Mouse (Mus musculus): ENCODE data around the gene Magohb.
A peak's percentile ranks its signal among the peaks of the same experiment; 100 is the strongest.
"Not testable (repeated sequence)": the region's sequence is repeated elsewhere in the genome, so short reads cannot be mapped to it uniquely, and the experiment has no call there.

The Magohb gene

GRCm38 (mm10) chr6:131292991-131293788 lies at the start of gene Magohb:
Gene Magohb (minus strand): TSS chr6:131293244.
- DNase-seq, result peak; percentile 93

- no peak for DNase-seq
Observed at GRCm38 (mm10) chr6:131340082-131340481, 47.0 kb upstream of the Magohb start.

DNA sequence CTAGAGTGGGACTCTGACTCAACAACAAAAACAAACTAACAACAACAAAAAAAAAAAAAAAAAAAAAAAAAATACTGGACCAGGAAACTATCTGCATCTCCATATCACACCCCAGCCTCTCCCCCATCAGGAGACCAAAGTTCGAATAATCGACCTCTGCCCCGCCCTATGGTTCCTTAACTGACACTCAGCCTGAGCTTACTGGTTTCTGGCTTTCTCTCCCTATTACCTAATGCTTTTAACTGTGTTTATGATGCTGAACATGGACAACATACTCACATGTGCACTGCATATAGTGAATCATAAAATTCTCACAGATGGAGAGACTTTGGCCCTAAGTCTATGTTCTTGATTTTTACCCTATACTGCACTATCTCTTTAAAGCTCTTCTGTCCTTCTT lies 46.3 kb upstream of the Magohb start:
- DNase-seq, result no peak

- DNase-seq, result no peak
Observed at GRCm38 (mm10) chr6:131338787-131339186, 45.7 kb upstream of the Magohb start.

GRCm38 (mm10) chr6:131327076-131327475 lies 34.0 kb upstream of the Magohb start:
- DNase-seq, result no peak

DNA sequence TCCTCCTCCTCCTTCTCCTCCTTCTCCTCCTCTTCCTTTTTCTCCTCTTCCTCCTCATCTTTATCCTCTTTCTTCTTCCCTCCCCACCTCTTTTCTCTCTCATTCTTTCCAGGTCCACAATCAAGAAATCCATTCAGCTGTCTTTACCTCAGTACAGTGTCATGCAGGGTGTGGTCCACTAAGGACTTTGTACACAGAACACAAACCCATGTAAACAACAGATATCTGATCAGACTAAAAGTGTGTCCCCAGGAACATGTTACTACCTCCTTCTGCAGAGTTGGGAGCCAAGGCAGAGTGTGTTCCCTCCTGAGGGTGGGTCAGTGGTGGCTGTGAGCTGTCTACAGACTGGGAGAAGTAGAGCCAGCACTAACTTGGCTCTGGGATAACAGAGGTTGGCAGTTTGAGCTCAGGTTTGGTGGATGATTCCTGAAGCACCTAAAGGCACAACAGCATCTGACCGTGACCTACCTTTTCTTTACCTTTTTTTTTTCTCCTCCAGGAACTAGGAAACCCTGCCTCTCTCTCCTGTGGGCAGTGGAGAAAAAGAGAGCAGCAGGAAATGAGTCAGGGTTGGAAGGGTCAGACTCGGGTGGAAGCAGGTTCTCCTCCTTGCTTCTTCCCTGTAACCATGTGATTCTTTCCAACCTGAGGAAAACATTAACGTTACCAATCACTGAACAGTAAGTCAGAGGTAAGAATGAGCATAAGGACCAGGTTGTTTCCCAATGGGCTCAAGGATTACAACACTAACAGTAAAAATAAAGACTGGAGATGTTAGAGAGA lies 29.0 kb upstream of the Magohb start:
- no peak for DNase-seq

- DNase-seq, result no peak
Observed at GRCm38 (mm10) chr6:131316155-131317101, 23.4 kb upstream of the Magohb start.

- DNase-seq, result no peak
Observed at GRCm38 (mm10) chr6:131308031-131308430, 15.0 kb upstream of the Magohb start.

GRCm38 (mm10) chr6:131304776-131305175 lies 11.7 kb upstream of the Magohb start:
- DNase-seq, result no peak

GRCm38 (mm10) chr6:131298531-131298930 lies 5.5 kb upstream of the Magohb start:
- no peak for DNase-seq

- DNase-seq, result no peak
Observed at GRCm38 (mm10) chr6:131294435-131295112, 1.5 kb upstream of the Magohb start.

GRCm38 (mm10) chr6:131293916-131294315 lies 872 bp upstream of the Magohb start:
- no peak for DNase-seq

GRCm38 (mm10) chr6:131292276-131292990 lies 611 bp downstream of the Magohb start:
- peak; percentile 5 for DNase-seq

GRCm38 (mm10) chr6:131290430-131290829 lies 2.6 kb downstream of the Magohb start:
- peak; percentile 46 for DNase-seq

DNA sequence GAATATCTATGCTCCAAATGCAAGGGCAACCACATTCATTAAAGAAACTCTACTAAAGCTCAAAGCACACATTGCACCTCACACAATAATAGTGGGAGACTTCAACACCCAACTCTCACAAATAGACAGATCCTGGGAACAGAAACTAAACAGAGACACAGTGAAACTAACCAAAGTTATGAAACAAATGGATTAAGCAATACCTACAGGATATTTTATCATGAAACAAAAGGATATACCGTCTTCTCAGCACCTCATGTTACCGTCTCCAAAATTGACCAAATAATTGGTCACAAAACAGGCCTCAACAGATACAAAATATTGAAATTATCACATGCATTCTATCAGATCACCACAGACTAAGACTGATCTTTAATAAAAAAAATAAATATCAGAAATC lies 14.9 kb downstream of the Magohb start:
- not testable (repeated sequence) for DNase-seq

- no peak for DNase-seq
Observed at GRCm38 (mm10) chr6:131276659-131277058, 16.4 kb downstream of the Magohb start.

GRCm38 (mm10) chr6:131272311-131272710 lies 20.7 kb downstream of the Magohb start:
- DNase-seq, result no peak

DNA sequence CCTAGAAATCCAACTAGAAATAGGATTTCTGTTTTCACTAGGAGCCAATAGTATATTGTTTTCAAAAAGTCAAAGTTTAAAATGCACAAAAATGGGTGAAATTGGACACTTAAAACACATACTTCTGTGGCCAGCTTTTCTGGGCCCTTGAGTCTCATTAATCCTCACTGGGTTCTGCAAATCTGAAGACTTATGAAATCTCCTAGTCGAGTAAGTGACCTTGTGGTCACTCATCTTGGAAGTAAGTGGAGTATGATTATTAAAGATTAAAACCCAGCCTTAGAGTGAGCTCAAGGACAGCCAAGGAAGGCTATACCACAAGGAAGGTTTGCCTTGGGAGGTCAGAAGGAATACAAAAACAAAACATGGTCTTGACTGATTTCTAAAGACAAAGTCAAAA lies 22.7 kb downstream of the Magohb start:
- no peak for DNase-seq

DNA sequence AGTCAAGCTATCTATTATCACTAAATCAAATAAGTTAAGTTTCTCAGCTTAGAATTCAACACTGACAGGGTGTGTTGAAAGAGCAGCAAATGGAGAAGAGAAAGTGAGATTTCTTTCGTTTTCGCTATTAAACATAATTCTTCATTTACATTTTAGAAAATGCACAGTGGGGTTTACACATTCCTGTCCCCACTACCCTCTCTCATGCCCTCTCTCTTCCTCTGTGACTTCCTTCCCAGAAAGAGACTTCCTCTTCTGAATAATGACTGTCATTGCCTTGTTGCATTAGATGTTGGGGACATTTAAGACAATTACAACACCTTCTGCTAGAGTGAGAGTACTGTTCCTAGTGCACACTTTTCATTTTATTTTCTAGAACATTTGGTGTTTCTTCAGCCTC lies 23.4 kb downstream of the Magohb start:
- DNase-seq, result no peak

GRCm38 (mm10) chr6:131264175-131264574 lies 28.9 kb downstream of the Magohb start:
- no peak for DNase-seq

- no peak for DNase-seq
Observed at GRCm38 (mm10) chr6:131262778-131263177, 30.3 kb downstream of the Magohb start.

DNA sequence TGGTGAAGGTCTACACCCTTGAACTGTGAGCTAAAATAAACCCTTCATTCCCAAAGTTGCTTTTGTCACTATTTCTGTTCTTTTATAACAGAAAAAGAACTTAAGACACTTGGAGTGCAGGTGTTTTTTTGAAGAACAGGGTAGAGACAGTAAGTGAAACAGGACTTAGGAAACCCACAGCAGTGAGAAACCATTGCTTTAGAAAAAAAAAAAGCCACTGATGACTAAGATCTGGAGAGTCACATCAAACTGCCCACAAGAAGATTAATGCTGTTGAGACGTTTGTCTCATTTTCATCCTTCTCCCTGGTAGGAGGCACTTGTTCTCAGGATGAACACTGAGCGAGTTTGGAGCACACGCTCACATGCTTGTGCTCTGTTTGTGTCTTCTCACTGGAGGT lies 31.0 kb downstream of the Magohb start:
- no peak for DNase-seq

Data from kidney, postnatal 10 days (tissue).